Mouse (Mus musculus) CH12.LX (cell line): ENCODE measurements around the gene Rhoa. TPM values are rescaled to one million over a fixed set of nuclear protein-coding genes. Genes with fewer than 3 reads are reported as not detected.

ENCODE experiments used
- DNase-seq: peaks from one replicate; pipeline ENCODE4 v3.0.0-alpha.2; 2013; ENCODE audit errors: extremely low read depth
- H3K27ac ChIP-seq: 2 replicates; pipeline ENCODE4 v1.5.1; 2012; ENCODE audit warnings: low read depth, mild to moderate bottlenecking, control low read depth, moderate library complexity; ENCODE audit not compliant: insufficient read depth
- H3K27me3 ChIP-seq: replicated peaks from 2 replicates; pipeline ENCODE3; 2012; ENCODE audit warnings: inconsistent platforms
- H3K36me3 ChIP-seq, 2 experiments: replicated peaks in 1 of 2; 2 replicates each; pipeline versions ENCODE3 to v1.6.1; 2012; ENCODE audit warnings: inconsistent platforms in 1 of 2, low read length in 1 of 2, mild to moderate bottlenecking in 1 of 2, mixed read lengths in 1 of 2, moderate library complexity in 1 of 2; ENCODE audit not compliant: control insufficient read depth in 1 of 2, insufficient read depth in 1 of 2
- H3K4me1 ChIP-seq, 2 experiments: 2 replicates each; pipeline ENCODE4 v1.6.1; 2012; ENCODE audit warnings: inconsistent platforms in 1 of 2, moderate library complexity in 1 of 2; ENCODE audit not compliant: insufficient read depth in 2 of 2, control insufficient read depth in 1 of 2
- H3K4me2 ChIP-seq: 2 replicates; pipeline ENCODE4 v1.6.1; 2012; ENCODE audit warnings: low read depth, mild to moderate bottlenecking, control low read depth; ENCODE audit not compliant: poor library complexity, insufficient read depth, severe bottlenecking
- H3K4me3 ChIP-seq, 3 experiments: fragments of 150-350 bp in 1 of 3; sonication (generic) in 1 of 3; replicated peaks in 1 of 3; 2 replicates each; pipeline versions ENCODE3 to v1.5.1; 2011 to 2012; ENCODE audit warnings: low read depth in 2 of 3, low read length in 2 of 3, mild to moderate bottlenecking in 2 of 3, moderate library complexity in 2 of 3, control low read depth in 1 of 3, improper control_type of control experiment in 1 of 3, inconsistent platforms in 1 of 3, mixed read lengths in 1 of 3; ENCODE audit not compliant: poor library complexity in 1 of 3
- H3K79me2 ChIP-seq: replicated peaks from 2 replicates; pipeline ENCODE4 v1.6.1; 2012; ENCODE audit warnings: mild to moderate bottlenecking, moderate library complexity; ENCODE audit not compliant: control insufficient read depth, poor library complexity, insufficient read depth, severe bottlenecking; ENCODE audit errors: extremely low read depth
- H3K9ac ChIP-seq: 2 replicates; pipeline ENCODE4 v1.6.1; 2012; ENCODE audit warnings: low read depth, mild to moderate bottlenecking, control low read depth, moderate library complexity; ENCODE audit not compliant: insufficient read depth
- H3K9me3 ChIP-seq: replicated peaks from 2 replicates; pipeline ENCODE3; 2012; ENCODE audit warnings: low read length, inconsistent platforms, mixed read lengths
- BHLHE40 ChIP-seq: IDR thresholded peaks from 2 replicates; pipeline ENCODE4 v1.6.1; 2011; ENCODE audit warnings: mild to moderate bottlenecking, low read depth, low read length, improper control_type of control experiment
- CHD2 ChIP-seq: IDR thresholded peaks from 2 replicates; pipeline ENCODE4 v1.6.1; 2011; ENCODE audit warnings: low read length, improper control_type of control experiment
- E2F4 ChIP-seq: IDR thresholded peaks from 2 replicates; pipeline ENCODE4 v1.6.1; 2011; ENCODE audit warnings: low read depth, low read length, improper control_type of control experiment; ENCODE audit not compliant: insufficient replicate concordance
- IRF4 ChIP-seq: IDR thresholded peaks from 2 replicates; pipeline ENCODE4 v1.6.1; 2014; ENCODE audit warnings: low read depth, mild to moderate bottlenecking, inconsistent platforms, low read length, improper control_type of control experiment
- JUN ChIP-seq: IDR thresholded peaks from 2 replicates; pipeline ENCODE4 v1.6.1; 2011; ENCODE audit warnings: low read depth, mild to moderate bottlenecking, low read length, improper control_type of control experiment, moderate library complexity; ENCODE audit not compliant: insufficient read depth
- MEF2A ChIP-seq: IDR thresholded peaks from 2 replicates; pipeline ENCODE4 v1.6.1; 2014; ENCODE audit warnings: low read depth, mild to moderate bottlenecking, inconsistent platforms, low read length, improper control_type of control experiment, borderline replicate concordance
- NRF1 ChIP-seq: IDR thresholded peaks from 2 replicates; pipeline ENCODE4 v1.6.1; 2014; ENCODE audit warnings: low read depth, mild to moderate bottlenecking, inconsistent platforms, low read length, improper control_type of control experiment, moderate library complexity
- PAX5 ChIP-seq: IDR thresholded peaks from 2 replicates; pipeline ENCODE4 v1.6.1; 2012; ENCODE audit warnings: low read length, inconsistent platforms, mixed read lengths
- POLR2AphosphoS2 ChIP-seq: IDR thresholded peaks from 2 replicates; pipeline ENCODE4 v1.6.1; 2011; ENCODE audit warnings: low read depth, low read length, improper control_type of control experiment
- RCOR1 ChIP-seq: conservative IDR thresholded peaks from 2 replicates; pipeline ENCODE4 v1.6.1; 2012; ENCODE audit warnings: low read depth, mild to moderate bottlenecking, inconsistent platforms, low read length, improper control_type of control experiment
- SMC3 ChIP-seq: IDR thresholded peaks from 2 replicates; pipeline ENCODE4 v1.6.1; 2011; ENCODE audit warnings: low read depth, low read length, improper control_type of control experiment
- USF2 ChIP-seq: conservative IDR thresholded peaks from 2 replicates; pipeline ENCODE4 v1.6.1; 2011; ENCODE audit warnings: low read depth, low read length, improper control_type of control experiment
- ZKSCAN1 ChIP-seq: IDR thresholded peaks from 2 replicates; pipeline ENCODE4 v1.6.1; 2012; ENCODE audit warnings: low read depth, inconsistent platforms, low read length, improper control_type of control experiment, borderline replicate concordance
- dilution Hi-C: fragments of 300-500 bp; cut with MboI; formaldehyde crosslinking; loops from 2 replicates; pipeline ENCODE4 v1.14.3; 2020; ENCODE audit warnings: low sequenced_read_pairs; ENCODE audit not compliant: extremely low pct_unique_long_range_greater_than_20kb, extremely low pct_ligation_motif_present
- in situ Hi-C: fragments of 300-500 bp; cut with MboI; formaldehyde crosslinking; loops from 3 replicates; pipeline ENCODE4 v1.14.3; 2019; ENCODE audit warnings: low sequenced_read_pairs, low pct_ligation_motif_present, low pct_unique_long_range_greater_than_20kb, mixed read lengths
- polyA plus RNA-seq: library from polyadenylated mRNA; unstranded; fragments of >175 nt; gene quantifications from 2 replicates; pipeline ENCODE4 v1.2.1, GENCODE M21; 2012; ENCODE audit warnings: low read depth; ENCODE audit not compliant: insufficient read length
- total RNA-seq, 2 experiments: library from RNA; depleted of rRNA; stranded (reverse); fragments of 300-350 nt in 1 of 2; fragments of >200 nt in 1 of 2; gene quantifications; 2 replicates each; pipeline ENCODE4 v1.2.3; 2012 to 2014

Gene Rhoa
- total and polyA plus RNA-seq, 3 experiments, result 84.0 to 308 (median 243) TPM

- H3K36me3 ChIP-seq, result peaks cover 24 to 42% of the 10 kb centered on the region in 2 experiments
- no peak for DNase-seq
- no peak overlapping the region for H3K27ac ChIP-seq
- peaks cover 7% of the 10 kb centered on the region for H3K9me3 ChIP-seq
- H3K27me3 ChIP-seq, result no peaks in the 10 kb centered on the region
- H3K4me3 ChIP-seq, result peak overlapping the region; percentile 87 to 97 (median 92)
- dilution Hi-C loops (no loop called here), in situ Hi-C loops (no loop called here)
- H3K9ac ChIP-seq, result peak overlapping the region; percentile 89
- TF ChIP-seq JUN, result no peak
- TF ChIP-seq, all 38 proteins: peak for 0
- Histone ChIP-seq H3K4me1 (peaks cover 0 to 20% of the 10 kb centered on the region in 2 experiments; a peak in 2 of 4 replicates), H3K79me2 (peaks cover 24% of the 10 kb centered on the region), H3K4me2 (peak overlapping the region; percentile 76)
Observed at GRCm38 (mm10) chr9:108348290-108348680, 42.4 kb downstream of the Rhoa start.

- H3K4me2 ChIP-seq, result no peak overlapping the region
- peaks cover 7% of the 10 kb centered on the region for H3K9me3 ChIP-seq
- TF ChIP-seq E2F4 (no peak), NRF1 (no peak), ZKSCAN1 (no peak), POLR2AphosphoS2 (no peak), MEF2A (no peak), PAX5 (no peak), USF2 (no peak), BHLHE40 (no peak)
- no peak overlapping the region for H3K9ac ChIP-seq
- no peak overlapping the region for H3K27ac ChIP-seq
- dilution Hi-C loops, result no loop called here
- peaks cover 35 to 53% of the 10 kb centered on the region in 2 experiments for H3K36me3 ChIP-seq
- H3K4me3 ChIP-seq, result no peak overlapping the region
- no peak for DNase-seq
- peaks cover 24% of the 10 kb centered on the region for H3K79me2 ChIP-seq
- no peaks in the 10 kb centered on the region for H3K27me3 ChIP-seq
- in situ Hi-C loops, result no loop called here
- peaks cover 0 to 17% of the 10 kb centered on the region in 2 experiments; a peak in 2 of 4 replicates for H3K4me1 ChIP-seq
Observed at GRCm38 (mm10) chr9:108349727-108350126, 43.8 kb downstream of the Rhoa start.

GRCm38 (mm10) chr9:108378234-108378633 lies 72.3 kb downstream of the Rhoa start:
- no peaks in the 10 kb centered on the region for H3K9me3 ChIP-seq
- H3K4me3 ChIP-seq, result no peak overlapping the region
- no peaks in the 10 kb centered on the region for H3K4me1 ChIP-seq
- dilution Hi-C loops (no loop called here), in situ Hi-C loops (no loop called here)
- H3K27ac ChIP-seq, result no peak overlapping the region
- TF ChIP-seq CHD2 (no peak), IRF4 (no peak), RCOR1 (no peak), JUN (no peak), SMC3 (no peak)
- no peaks in the 10 kb centered on the region for H3K27me3 ChIP-seq
- peaks cover 71 to 90% of the 10 kb centered on the region in 2 experiments for H3K36me3 ChIP-seq
- no peak overlapping the region for H3K9ac ChIP-seq
- no peak for DNase-seq
- H3K79me2 ChIP-seq, result no peaks in the 10 kb centered on the region
- H3K4me2 ChIP-seq, result no peak overlapping the region
